Mouse (Mus musculus) right cerebral cortex, postnatal 25 days (tissue): Measurements from ENCODE around the gene Klk1b11.
"Not testable (repeated sequence)": the region's sequence is repeated elsewhere in the genome, so short reads cannot be mapped to it uniquely, and the experiment has no call there.

Source experiments
- DNase-seq: peaks from one replicate; pipeline ENCODE4 v3.0.0; 2022

The Klk1b11 gene

DNA sequence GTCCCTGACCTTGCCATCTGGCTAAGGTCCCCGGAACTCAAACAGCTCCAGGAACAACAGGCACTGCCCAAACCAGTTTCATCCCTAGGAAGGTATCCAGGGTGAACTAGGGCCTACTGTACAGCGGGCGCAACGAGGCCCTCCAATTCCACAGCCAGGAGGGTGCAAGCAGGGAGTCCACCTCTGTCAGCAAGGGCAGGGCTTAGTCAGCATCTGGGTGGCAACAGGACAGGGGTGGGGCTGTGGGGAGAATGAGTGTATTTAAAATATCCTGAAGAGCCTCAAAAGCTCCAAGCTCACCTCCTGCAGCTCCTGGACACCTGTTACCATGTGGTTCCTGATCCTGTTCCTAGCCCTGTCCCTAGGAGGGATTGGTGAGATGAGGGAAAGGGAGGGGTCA lies at the start of gene Klk1b11:
Gene Klk1b11 (plus strand): TSS at position 301 of the 400 bp plus-strand sequence.
- DNase-seq, result not testable (repeated sequence)

DNA sequence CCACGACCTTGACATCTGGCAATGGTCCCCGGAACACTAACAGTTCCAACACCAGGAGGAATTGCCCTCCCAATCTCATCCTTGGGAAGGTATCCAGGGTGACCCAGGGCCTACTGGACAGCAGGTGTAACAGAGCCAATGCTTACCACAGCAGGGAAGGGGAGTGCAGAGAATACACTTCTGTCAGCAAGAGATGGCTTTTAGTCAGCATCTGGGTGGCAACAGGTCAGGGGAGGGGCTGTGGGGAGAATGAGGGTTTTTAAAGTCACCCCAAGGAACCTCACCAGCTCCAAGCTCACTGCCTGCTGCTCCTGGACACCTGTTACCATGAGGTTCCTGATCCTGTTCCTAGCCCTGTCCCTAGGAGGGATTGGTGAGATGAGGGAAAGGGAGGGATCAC lies 45.3 kb upstream of the Klk1b11 start, which contains the start of gene Klk1b8:
Gene Klk1b8 (plus strand): TSS at position 301 of the 400 bp plus-strand sequence.
- no peak for DNase-seq

DNA sequence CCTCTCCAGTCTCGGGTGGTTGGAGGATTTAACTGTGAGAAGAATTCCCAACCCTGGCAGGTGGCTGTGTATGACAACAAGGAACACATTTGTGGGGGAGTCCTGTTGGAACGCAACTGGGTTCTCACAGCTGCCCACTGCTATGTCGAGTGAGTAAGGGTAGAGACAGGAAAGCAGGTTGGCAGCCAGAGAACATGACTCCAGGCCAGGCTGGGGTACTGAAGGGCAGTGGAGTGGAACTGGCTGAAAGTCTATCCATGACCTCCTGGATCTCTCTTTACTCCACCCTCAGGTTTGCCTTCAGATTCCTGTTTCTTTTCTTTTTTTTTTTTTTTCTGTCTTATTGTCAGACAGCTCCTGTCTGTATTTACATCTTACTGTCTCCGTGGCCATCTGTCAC lies 43.0 kb upstream of the Klk1b11 start:
- peak; percentile 31 for DNase-seq

DNA sequence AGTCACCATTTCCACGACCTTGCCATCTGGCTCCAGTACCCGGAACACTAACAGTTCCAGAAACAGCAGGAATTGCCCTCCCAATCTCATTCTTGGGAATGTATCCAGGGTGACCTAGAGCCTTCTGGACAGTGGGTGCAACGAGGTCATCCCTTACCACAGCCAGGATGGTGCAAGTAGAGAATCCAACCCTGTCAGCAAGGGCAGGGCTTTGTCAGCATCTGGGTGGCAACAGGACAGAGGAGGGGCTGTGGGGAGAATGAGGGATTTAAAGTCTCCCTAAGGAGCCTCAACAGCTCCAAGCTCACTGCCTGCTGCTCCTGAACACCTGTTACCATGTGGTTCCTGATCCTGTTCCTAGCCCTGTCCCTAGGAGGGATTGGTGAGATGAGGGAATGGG lies 29.2 kb upstream of the Klk1b11 start, which contains the start of gene Klk1b1:
Gene Klk1b1 (plus strand): TSS at position 301 of the 400 bp plus-strand sequence.
- DNase-seq, result no peak

DNA sequence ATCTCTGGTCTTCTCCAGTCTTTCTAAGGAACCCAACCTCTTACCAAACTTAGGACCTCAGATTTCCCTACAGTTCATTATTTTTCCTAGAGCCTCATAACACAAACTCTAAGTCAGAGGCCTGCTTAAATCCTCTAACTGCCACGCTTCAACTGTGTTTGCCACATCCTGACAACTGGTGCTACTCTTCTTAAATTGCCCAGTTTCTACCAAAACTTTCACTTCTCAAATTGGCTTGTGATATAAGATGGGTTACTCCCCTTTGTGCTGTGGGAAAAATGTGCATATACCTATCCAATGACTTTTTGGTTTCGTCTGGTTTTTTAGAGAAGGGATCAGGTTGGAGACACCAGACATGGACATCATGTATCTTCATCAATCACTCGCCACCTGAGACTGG lies 28.6 kb upstream of the Klk1b11 start:
- no peak for DNase-seq

DNA sequence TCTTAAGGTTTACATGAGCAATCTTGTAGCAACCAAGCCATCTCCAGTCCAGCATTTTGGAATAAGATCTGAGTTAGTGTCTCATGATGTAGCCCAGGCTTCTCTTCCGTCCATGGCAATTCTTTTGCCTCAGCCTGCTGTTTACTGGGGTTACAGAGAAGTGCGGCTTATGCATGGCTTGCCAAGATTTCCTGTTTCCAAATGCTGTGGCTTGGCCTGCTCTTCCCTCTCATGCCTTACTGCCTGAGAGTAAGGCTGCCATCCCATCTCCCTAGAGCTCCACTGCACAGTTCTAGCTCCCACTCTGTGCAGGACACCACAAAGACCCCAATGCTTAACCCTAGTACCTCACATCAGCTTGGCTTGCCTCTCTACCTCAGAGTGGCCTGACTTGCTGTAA lies 28.1 kb upstream of the Klk1b11 start:
- DNase-seq, result no peak

DNA sequence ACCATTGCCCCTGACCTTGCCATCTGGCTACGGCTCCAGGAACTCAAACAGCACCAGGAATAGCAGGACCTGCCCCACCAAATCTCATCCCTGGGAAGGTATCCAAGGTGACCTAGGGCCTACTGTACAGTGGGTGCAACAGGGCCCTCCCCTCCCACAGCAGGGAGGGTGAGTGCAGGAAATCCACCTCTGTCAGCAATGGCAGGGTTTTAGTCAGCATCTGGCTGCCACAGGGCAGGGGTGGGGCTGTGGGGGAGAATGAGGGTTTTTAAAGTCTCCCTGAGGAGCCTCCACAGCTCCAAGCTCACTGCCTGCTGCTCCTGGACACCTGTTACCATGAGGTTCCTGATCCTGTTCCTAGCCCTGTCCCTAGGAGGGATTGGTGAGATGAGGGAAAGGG lies 19.9 kb upstream of the Klk1b11 start, which contains the start of gene Klk1b9:
Gene Klk1b9 (plus strand): TSS at position 301 of the 400 bp plus-strand sequence.
- not testable (repeated sequence) for DNase-seq

DNA sequence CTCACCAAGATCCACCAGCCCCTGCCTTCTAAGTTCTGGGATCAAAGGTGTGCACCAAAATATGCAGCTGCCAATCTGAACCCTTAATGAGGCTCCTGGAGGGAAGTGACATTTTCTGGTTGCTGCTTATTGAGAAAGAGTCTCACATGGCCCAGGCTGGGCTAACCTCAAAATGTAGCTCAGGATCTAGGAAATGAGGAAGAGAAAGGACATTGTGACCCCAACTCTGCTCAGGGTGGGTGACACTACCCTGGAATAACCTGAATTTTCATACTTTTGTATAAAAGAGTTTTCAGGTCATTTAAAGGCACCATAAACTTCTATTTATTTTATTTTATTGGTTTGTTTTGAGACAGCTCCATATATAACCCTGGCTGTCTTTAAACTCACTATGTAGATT lies 10.0 kb upstream of the Klk1b11 start:
- DNase-seq, result no peak

DNA sequence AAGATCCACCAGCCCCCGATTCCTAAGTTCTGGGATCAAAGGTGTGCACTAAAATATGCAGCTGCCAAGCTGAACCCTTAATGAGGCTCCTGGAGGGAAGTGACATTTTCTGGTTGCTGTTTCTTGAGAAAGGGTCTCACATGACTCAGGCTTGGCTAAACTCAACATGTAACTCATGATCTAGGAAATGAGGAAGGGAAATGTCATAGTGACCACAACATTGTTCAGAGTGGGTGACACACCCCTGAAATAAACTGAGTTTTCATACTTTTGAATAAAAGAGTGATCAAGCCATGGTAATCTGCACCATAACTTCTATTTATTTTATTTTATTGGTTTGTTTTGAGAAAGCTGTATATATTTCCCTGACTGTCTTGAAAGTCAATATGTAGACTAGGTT lies 856 bp upstream of the Klk1b11 start:
- DNase-seq, result not testable (repeated sequence)

DNA sequence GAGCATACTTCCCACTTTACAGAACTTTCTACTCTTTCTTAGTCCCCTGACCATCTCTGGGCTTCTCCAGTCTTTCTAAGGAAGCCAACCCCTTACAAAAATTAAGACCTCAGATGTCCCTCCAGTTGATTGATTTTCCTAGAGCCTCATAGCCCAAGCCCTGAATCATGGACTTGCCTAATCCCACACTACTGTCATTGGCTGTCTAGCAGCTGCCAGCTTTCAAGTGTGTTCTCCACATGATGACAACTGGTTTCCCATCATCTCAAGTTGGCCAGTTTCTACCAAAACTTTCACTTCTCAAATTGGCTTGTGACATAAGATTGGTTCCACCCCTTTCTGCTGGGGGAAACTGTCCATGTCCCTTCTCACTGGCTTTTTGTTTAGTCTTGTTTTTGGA lies 9.2 kb downstream of the Klk1b11 start:
- DNase-seq, result no peak

DNA sequence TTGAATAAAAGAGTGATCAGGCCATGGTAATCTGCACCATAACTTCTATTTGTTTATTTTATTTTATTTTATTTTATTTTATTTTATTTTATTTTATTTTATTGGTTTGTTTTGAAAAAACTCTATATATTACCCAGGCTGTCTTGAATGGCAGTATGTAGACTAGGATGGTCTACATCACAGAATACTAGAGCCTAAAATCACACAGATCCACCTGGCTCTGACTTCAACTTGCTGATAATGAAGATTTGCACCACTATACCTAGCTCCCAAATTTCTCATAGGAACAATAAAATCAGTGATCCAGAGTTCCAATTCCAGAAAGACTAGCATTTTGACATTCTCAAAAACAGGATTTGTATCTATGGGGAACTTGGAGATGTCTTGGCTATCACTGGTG lies 16.2 kb downstream of the Klk1b11 start, which contains the start of gene Klk1b26:
Gene Klk1b26 (plus strand): TSS at position 301 of the 400 bp plus-strand sequence.
- not testable (repeated sequence) for DNase-seq

DNA sequence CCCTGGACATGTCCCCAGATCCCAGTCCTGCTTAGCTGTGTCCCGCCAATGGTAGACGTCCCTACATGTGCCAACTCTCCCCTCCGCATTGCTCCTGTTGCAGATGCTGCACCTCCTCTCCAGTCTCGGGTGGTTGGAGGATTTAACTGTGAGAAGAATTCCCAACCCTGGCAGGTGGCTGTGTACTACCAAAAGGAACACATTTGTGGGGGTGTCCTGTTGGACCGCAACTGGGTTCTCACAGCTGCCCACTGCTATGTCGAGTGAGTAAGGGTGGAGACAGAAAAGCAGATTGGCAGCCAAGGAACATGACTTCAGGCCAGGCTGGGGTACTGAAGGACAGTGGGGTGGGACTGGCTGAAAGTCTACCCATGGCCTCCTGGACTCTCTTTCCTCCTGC lies 19.0 kb downstream of the Klk1b11 start:
- DNase-seq, result peak; percentile 43

DNA sequence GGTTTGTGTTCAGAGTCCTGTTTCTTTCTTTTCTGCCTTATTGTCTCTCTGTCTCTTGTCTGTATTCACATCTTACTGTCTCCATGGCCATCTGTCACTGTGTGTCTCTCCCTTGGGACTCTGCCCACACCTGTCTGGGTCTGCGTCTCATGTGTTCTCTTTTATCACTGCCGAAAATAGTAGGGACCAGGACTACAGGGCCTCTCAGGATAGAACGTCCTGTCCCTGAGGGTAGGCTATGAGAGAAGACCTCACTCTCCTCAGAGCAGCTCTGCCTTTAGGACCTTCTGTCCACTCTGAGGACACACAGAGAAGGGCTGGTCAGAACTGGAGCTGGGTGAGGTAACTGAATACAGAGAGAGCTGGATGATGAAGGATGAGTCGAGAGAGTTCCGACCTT lies 19.4 kb downstream of the Klk1b11 start:
- no peak for DNase-seq
